Mouse (Mus musculus) B cell, adult 62 days (primary cell): ENCODE measurements around the gene Gm9758. TPM values are rescaled to one million over a fixed set of nuclear protein-coding genes. Genes with fewer than 3 reads are reported as not detected.

Experiments
- total RNA-seq: library from RNA; stranded (reverse); gene quantifications from 4 replicates; pipeline ENCODE4 v1.2.4, GENCODE M21; 2023

Gene Gm9758
- not detected in 4 replicates for total RNA-seq

DNA sequence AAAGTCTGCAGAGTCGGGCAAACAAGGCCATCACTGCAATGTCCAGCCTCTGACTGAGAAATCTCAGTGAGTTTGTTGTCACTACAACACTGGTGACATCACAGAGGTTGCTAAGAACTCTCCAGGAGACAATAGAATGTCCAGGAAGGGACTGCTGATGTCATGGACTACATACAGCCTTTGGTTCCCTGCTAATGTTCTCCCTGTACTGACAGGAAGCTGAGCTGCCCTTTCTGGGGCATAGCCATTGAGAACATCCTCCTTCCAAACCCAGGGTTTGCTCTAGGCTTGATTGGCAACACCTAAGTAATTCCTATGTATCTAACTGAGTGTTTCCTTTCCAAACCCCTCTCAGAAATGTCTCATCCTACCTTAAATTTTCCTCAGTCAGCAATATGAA lies at the start of gene Gm9758:
Gene Gm9758, minus strand, starts transcription at position 101 of the 400 bp plus-strand sequence.

DNA sequence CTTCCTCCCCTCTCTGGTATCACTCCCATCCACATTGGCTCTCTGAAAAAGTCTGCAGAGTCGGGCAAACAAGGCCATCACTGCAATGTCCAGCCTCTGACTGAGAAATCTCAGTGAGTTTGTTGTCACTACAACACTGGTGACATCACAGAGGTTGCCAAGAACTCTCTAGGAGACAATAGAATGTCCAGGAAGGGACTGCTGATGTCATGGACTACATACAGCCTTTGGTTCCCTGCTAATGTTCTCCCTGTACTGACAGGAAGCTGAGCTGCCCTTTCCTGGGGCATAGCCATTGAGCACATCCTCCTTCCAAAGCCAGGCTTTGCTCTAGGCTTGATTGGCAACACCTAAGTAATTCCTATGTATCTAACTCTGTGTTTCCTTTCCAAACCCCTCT lies 23.6 kb upstream of the Gm9758 start, which contains the start of gene Speer4e:
Gene Speer4e, minus strand, starts transcription at position 101 of the 400 bp plus-strand sequence.

Other genes with a start within 250 kb of the Gm9758 start
- gene Speer4e, start 23.5 kb upstream of the Gm9758 start, total RNA-seq = not detected in 4 replicates
- not detected in 4 replicates for gene Gm10354, start 64.0 kb upstream of the Gm9758 start, total RNA-seq
- not detected in 4 replicates for gene Gm17019, start 118.1 kb upstream of the Gm9758 start, total RNA-seq